Mouse (Mus musculus): ENCODE results near the gene Cavin4. TPM values are rescaled to one million over a fixed set of nuclear protein-coding genes. Genes with fewer than 3 reads are reported as not detected.

Cavin4 gene
- total RNA-seq, 2 experiments from 2014 or later = 2.5 to 2.7 TPM

DNA sequence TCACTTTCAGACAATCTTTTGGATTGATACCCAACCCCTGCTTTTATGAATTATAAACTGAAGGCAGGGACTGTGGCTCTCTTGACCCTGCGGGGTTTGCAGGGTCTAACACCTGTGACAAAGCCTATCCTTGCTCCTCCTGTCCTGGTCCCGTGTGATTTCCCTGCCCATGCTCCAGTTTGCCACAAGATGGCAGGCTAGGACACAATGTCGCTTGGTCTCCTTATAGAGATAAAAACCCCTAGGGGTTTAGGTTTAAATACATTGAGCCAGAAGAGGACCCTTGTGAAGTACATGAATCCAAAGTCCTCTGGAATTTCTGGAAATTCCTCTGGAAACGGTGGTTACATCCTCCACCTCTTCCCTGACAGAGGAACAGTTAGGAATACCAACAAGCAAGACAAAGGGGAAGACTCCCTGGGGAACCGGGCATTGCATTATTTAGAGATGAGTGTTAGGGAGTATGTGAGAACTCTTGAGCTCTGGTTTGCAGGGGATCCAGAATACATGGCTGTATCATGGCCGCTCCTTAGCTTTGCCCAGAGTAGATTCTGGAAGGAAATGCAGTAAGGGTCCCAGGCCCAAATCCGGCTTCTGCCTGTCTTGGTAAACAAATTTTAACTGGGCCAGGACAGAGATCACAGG is 28.6 kb downstream of the Cavin4 start:
- intact Hi-C loops (cut with DNase I) = loop anchor here (2.0 to 10.0 kb wide), 5 partner anchors 80 to 935 kb away; partner anchors contain the start of gene Plppr1

DNA sequence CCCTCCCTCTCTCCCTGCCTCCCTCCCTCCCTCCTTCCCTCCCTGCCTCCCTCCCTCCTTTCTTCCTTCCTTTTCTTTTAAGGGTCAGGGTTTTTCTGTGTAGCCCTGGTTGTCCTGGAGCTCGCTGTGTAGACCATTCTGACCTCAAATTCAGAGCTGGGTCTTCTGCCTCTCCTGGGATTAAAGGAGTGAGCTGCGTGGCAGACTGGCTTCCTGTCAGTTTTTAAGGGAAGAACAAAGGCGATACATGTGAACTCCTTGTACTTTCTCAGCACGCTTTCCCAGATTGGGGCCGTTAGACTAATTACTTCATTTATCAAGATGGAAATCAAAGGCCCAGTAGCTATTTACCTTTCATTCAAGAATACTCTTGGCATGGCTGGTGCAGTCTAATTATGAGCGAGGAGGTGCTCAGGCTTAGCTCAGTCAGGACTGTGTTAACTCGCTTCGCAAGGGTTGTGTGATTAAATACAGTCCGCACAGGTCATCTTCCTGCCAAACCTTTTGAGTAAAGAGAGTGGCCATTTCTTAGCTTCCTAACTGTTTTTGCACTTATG is 29.5 kb downstream of the Cavin4 start:
- intact Hi-C loops (cut with DNase I) = loop anchor here (5.0 to 10.0 kb wide), 4 partner anchors 79 to 632 kb away; partner anchors contain the start of gene Plppr1
- no peak for DNase-seq (ENCODE audit: extremely low spot score in 1 of 2, low spot score in 2 of 2)

More for the DNA sequence above, 28.6 kb downstream of the Cavin4 start:
- DNase-seq (ENCODE audit: extremely low spot score in 1 of 2, low spot score in 2 of 2) = peak; percentile 59 to 73

- intact Hi-C loops (cut with DNase I) = loop anchor here (10.0 kb wide), 2 partner anchors 548 to 628 kb away; no protein-coding TSS in a partner anchor
- DNase-seq (ENCODE audit: extremely low spot score in 1 of 2, low spot score in 2 of 2) = no peak
Measured at GRCm38 (mm10) chr4:48696706-48697105, 33.4 kb downstream of the Cavin4 start.

DNA sequence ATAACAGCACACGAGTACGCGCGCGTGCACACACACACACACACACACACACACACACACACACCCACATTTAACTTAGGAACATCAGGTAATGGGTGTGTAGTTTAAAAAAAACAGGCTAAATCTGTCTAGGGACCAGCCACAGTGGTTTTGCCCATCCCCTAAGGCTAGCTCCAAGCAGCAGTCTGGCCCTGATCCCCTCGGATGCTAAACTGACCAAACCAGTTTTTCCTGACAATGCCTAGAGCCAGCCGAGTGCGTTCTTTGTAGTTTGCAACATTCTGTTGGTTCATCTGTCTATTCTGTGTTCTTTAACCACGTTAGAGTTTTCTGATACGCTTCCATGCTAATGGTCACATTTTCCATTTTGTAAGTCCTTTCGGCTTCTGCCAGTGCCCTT is 34.0 kb downstream of the Cavin4 start:
- DNase-seq (ENCODE audit: extremely low spot score in 1 of 2, low spot score in 2 of 2) = no peak
- intact Hi-C loops (cut with DNase I) = loop anchor here (10.0 kb wide), 2 partner anchors 547 to 627 kb away; no protein-coding TSS in a partner anchor

DNA sequence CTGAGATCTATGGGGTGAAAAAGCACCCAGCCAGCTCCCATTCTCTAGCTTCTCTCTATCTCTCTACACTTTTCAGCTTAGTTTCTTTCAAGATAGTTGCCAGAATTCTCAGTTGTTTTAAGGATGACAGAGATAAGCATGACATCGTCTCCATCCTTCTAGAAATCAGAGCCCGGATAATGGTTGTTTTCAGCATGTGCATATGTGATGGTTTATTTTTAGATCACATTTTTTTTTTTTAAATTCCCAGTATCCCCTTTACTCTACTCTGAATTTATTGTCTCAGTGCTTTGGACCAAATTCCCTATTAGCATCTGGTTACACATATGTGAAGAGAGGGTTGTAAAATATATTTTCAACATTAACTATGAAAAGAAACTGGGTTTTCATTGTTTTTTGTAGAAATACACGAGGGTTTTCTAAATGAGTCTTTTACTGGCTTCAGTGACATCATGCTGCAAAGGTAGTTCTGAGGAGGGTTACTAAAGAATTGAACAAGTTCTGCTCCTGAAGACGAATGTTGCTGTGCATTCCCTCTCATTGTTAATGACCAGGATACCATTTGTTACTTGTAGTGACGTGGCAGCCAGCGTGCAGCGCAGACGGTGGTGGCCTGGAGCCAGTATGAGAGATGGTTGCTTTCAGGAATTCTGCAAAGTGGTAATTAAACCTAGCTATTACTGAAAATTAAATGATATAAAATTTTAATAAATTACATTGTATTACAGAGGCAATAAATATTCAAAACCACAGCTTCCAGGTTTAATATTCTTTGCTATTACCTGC is 52.7 kb downstream of the Cavin4 start:
- intact Hi-C loops (cut with DNase I) = no loop called here
- no peak for DNase-seq (ENCODE audit: extremely low spot score in 1 of 2, low spot score in 2 of 2)

- intact Hi-C loops (cut with DNase I) = no loop called here
Measured at GRCm38 (mm10) chr4:48716817-48717216, 53.5 kb downstream of the Cavin4 start.

More at GRCm38 (mm10) chr4:48716817-48717216, 53.5 kb downstream of the Cavin4 start:
- DNase-seq (ENCODE audit: extremely low spot score in 1 of 2, low spot score in 2 of 2) = no peak

Other genes starting within 250 kb of the Cavin4 start
- gene Tex10, start 190.1 kb upstream of the Cavin4 start, total RNA-seq (2021) = 10 to 100 TPM; 24.6 to 25.1 TPM
- gene Msantd3, start 123.6 kb upstream of the Cavin4 start, total RNA-seq (2021) = 10 to 100 TPM; 27.6 to 33.1 TPM
- 100 to 1,000 TPM; 172 TPM for gene Tmeff1, start 78.3 kb upstream of the Cavin4 start, total RNA-seq (2021)